Mouse (Mus musculus): Measurements from ENCODE around the gene Tgfb2.

Tgfb2 gene

DNA sequence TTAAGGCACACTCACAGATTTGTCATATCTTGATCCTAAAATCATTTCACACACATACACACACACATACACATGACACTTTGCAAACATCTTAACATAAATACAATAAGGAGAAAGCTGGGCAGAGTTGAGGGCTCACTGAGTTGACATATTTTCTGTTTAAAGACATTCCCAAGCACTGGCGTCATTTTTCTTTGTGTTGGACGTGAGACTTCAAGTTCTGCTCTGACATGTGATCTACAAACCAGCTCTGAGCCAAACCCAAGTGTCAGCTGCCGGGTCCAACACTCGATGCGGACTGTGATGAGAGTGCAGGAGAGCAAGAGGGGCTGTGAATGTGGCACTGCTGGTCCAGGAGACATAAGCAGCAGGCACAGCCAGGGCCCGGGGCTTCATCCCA is 123.7 kb downstream of the Tgfb2 start:
- DNase-seq (ENCODE audit: low read depth, low spot score): no peak

- no peak for DNase-seq (ENCODE audit: low read depth, low spot score)
Measured at GRCm38 (mm10) chr1:186581666-186582065, 124.1 kb downstream of the Tgfb2 start.

DNA sequence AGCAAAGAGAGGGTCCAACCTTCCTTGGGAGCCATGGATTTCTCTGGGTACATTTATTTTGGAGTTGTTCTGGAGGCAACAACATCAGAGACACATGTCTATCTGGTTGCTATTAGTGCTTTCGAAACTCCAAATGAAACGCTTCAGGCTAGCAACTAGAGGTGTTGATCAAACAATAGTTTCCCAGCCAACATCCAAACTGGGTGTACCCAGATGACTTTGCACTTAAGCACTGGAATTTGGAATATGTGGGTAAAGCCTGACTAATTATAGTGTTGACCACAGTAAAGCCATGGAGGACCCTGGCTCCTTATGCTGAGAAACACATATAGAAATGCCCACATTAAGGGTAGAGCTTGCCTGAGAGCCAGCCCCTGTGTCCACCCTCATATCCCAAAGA is 124.7 kb downstream of the Tgfb2 start:
- DNase-seq (ENCODE audit: low read depth, low spot score): no peak

- DNase-seq (ENCODE audit: low read depth, low spot score): no peak
Measured at GRCm38 (mm10) chr1:186577302-186577701, 128.5 kb downstream of the Tgfb2 start.

GRCm38 (mm10) chr1:186575629-186576028 is 130.2 kb downstream of the Tgfb2 start:
- no peak for DNase-seq (ENCODE audit: low read depth, low spot score)

DNA sequence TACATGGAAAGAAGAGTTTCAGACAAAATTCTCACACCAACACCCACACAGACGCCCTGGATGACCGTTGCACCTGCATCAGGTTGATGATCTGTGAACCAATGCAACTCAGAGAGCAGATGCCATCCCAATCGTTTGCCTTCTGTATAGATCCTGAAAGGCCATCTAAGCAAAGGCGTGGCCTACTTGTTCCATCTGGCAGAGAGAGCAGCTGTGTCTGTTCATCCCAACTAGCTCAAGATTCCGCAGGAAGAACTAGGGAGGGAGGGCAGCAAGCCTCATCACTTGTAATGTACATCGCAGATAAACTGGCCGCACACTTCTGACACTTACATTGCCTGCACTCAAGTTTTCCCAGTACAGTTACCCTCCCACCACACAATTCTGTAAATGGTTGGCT is 130.7 kb downstream of the Tgfb2 start:
- DNase-seq (ENCODE audit: low read depth, low spot score): no peak

Data from retina, adult 2 months (tissue).